ENCODE assay signal across 23 mouse cellular contexts in genomic region chr14:122905007-122905406, GRCm38 (mm10). TPM values are rescaled to one million over a fixed set of nuclear protein-coding genes. Genes with fewer than 3 reads are reported as not detected.
DNase-seq lines count a peak whose midpoint lies in the region; ATAC-seq and TF ChIP-seq lines count a peak whose summit lies in the region.
"Had no signal": no experiment of that assay in that cellular context is flagged by ENCODE, and none has a peak within 500 bp of the region (broad histone marks: within the 10 kb centered on the region; RNA-seq: fewer than 3 reads in every experiment).

No protein-coding gene starts in this region.

- no peak overlapping the region for H3K27ac ChIP-seq in kidney, embryonic 15.5 days
- peak overlapping the region; percentile 88 for H3K27ac ChIP-seq in liver, adult 2 months (replicated peaks; ENCODE audit: insufficient read depth, low read depth, low read length)
- no peak overlapping the region for H3K27ac ChIP-seq in liver, embryonic 12.5 days
- peak overlapping the region; percentile 75 for H3K27ac ChIP-seq in small intestine, adult 2 months (ENCODE audit: insufficient read depth, low read depth, low read length)
- H3K27ac ChIP-seq: embryonic facial prominence, embryonic 13.5 days; embryonic facial prominence, embryonic 15.5 days; forebrain, embryonic 10.5 days; forebrain, embryonic 12.5 days had no signal

- peaks cover 4% of the 10 kb centered on the region; the same call in 1 of the 2 replicates for H3K9me3 ChIP-seq in kidney, embryonic 15.5 days (replicated peaks)
- no peaks in the 10 kb centered on the region for H3K9me3 ChIP-seq in liver, embryonic 12.5 days (replicated peaks)

- no peak overlapping the region for H3K4me2 ChIP-seq in kidney, embryonic 15.5 days
- no peak overlapping the region for H3K4me2 ChIP-seq in liver, embryonic 12.5 days
- H3K4me2 ChIP-seq: embryonic facial prominence, embryonic 13.5 days; embryonic facial prominence, embryonic 15.5 days; forebrain, embryonic 12.5 days had no signal

- no peaks in the 10 kb centered on the region for H3K27me3 ChIP-seq in kidney, embryonic 15.5 days
- H3K27me3 ChIP-seq in liver, adult 2 months (ENCODE audit: control insufficient read depth, insufficient read depth, low read length) = no peaks in the 10 kb centered on the region
- no peaks in the 10 kb centered on the region for H3K27me3 ChIP-seq in liver, embryonic 12.5 days (replicated peaks)
- H3K27me3 ChIP-seq in small intestine, adult 2 months (ENCODE audit: control insufficient read depth, insufficient read depth, low read length) = no peaks in the 10 kb centered on the region
- H3K27me3 ChIP-seq: embryonic facial prominence, embryonic 13.5 days; embryonic facial prominence, embryonic 15.5 days; forebrain, embryonic 12.5 days had no signal

- no peaks in the 10 kb centered on the region for H3K36me3 ChIP-seq in kidney, embryonic 15.5 days
- peaks cover 13% of the 10 kb centered on the region for H3K36me3 ChIP-seq in liver, adult 2 months (ENCODE audit: control insufficient read depth, insufficient read depth, low read length)
- H3K36me3 ChIP-seq in liver, embryonic 12.5 days = peaks cover 4% of the 10 kb centered on the region; the same call in 1 of the 2 replicates
- peaks cover 4% of the 10 kb centered on the region; the same call in 1 of the 2 replicates for H3K36me3 ChIP-seq in small intestine, adult 2 months (ENCODE audit: control insufficient read depth, insufficient read depth, low read length)
- H3K36me3 ChIP-seq: embryonic facial prominence, embryonic 15.5 days; forebrain, embryonic 12.5 days had no signal

- no peak overlapping the region for H3K9ac ChIP-seq in kidney, embryonic 15.5 days
- H3K9ac ChIP-seq in liver, adult 2 months (ENCODE audit: low read depth, low read length) = no peak overlapping the region
- no peak overlapping the region for H3K9ac ChIP-seq in liver, embryonic 12.5 days
- H3K9ac ChIP-seq: embryonic facial prominence, embryonic 13.5 days; embryonic facial prominence, embryonic 15.5 days; forebrain, embryonic 12.5 days had no signal

- H3K4me3 ChIP-seq in kidney, embryonic 15.5 days (replicated peaks) = no peak overlapping the region
- H3K4me3 ChIP-seq in liver, adult 2 months (ENCODE audit: insufficient read depth, low read depth, low read length) = no peak overlapping the region
- H3K4me3 ChIP-seq in liver, embryonic 12.5 days = no peak overlapping the region
- no peak overlapping the region for H3K4me3 ChIP-seq in small intestine, adult 2 months (ENCODE audit: low read depth, low read length)
- H3K4me3 ChIP-seq: embryonic facial prominence, embryonic 13.5 days; embryonic facial prominence, embryonic 15.5 days; erythroblast, embryonic 14.5 days; forebrain, embryonic 10.5 days; forebrain, embryonic 12.5 days had no signal

- H3K4me1 ChIP-seq in kidney, embryonic 15.5 days = peaks cover 32% of the 10 kb centered on the region
- peaks cover 47% of the 10 kb centered on the region for H3K4me1 ChIP-seq in liver, adult 2 months (ENCODE audit: control insufficient read depth, insufficient read depth, low read length)
- no peaks in the 10 kb centered on the region for H3K4me1 ChIP-seq in liver, embryonic 12.5 days
- peaks cover 34% of the 10 kb centered on the region for H3K4me1 ChIP-seq in small intestine, adult 2 months (ENCODE audit: control insufficient read depth, insufficient read depth, insufficient read length, low read length)

- peak; percentile 27 for DNase-seq in cerebellum, adult 11-12 months
- no peak for DNase-seq in cerebellum, adult 18-20 months
- DNase-seq in kidney, adult 11 months = peak; percentile 19
- peak; percentile 48 for DNase-seq in liver, adult 2 months (ENCODE audit: extremely low read depth, low read depth, low spot score)
- DNase-seq in gastrocnemius, postnatal 4 days (ENCODE audit: low spot score in 2 of 2) = no peak
- DNase-seq: adrenal gland, adult 8-10 months; adrenal gland, postnatal 14 days; cerebellum, adult 11 months; cerebellum, adult 8-10 months; cerebellum, adult 9-11 months; cerebellum, postnatal 14 days; cerebellum, postnatal 36 days; embryo, embryonic 11 days had no signal

- peaks cover 13% of the 10 kb centered on the region for H3K79me2 ChIP-seq in liver, adult 2 months (ENCODE audit: control insufficient read depth, insufficient read depth, low read length)

- no peak for TF ChIP-seq POLR2A in liver, adult 2 months (IDR thresholded peaks at IDR 0.05; ENCODE audit: extremely low read depth, insufficient read depth, low read length)
- TF ChIP-seq POLR2A in small intestine, adult 2 months (IDR thresholded peaks at IDR 0.05; ENCODE audit: low read depth, low read length) = no peak

- 93% methylated on average over 1 of the region's 1 CpGs for WGBS in kidney, embryonic 15.5 days
- WGBS in liver, adult 2 months = 37% methylated on average over 1 of the region's 1 CpGs
- WGBS in liver, embryonic 12.5 days (ENCODE audit: insufficient replicate concordance) = 84% methylated on average over 1 of the region's 1 CpGs
- 34% methylated on average over 1 of the region's 1 CpGs for WGBS in small intestine, adult 2 months

- ATAC-seq in kidney, embryonic 15.5 days (replicated peaks; ENCODE audit: low FRiP score) = no peak
- ATAC-seq in liver, embryonic 12.5 days = no peak
- ATAC-seq: forebrain, embryonic 14.5 days; forebrain, embryonic 16.5 days had no signal

- TF ChIP-seq CTCF in liver, adult 2 months (IDR thresholded peaks at IDR 0.05; ENCODE audit: low read depth, low read length) = no peak
- no peak for TF ChIP-seq CTCF in small intestine, adult 2 months (IDR thresholded peaks at IDR 0.05; ENCODE audit: extremely low read depth, insufficient read length, insufficient replicate concordance, low read depth, low read length)

RNA-seq across cellular contexts. Expression of gene Ggact, which starts 8.6 kb away (rescaled TPM):
- polyA plus RNA-seq in kidney, embryonic 15.5 days (2015; fragmentation: Nextera tagmentation; extraction: Ambion mirVana) = 17.0 and 17.3 TPM in 2 replicates
- total RNA-seq in liver, adult 2 months (2014; rRNA removed) = 122 and 144 TPM in 2 replicates
- 187 and 252 TPM in 2 replicates for polyA plus RNA-seq in liver, adult 2 months (2012; rRNA removed)
- 14.3 and 16.1 TPM in 2 replicates for polyA plus RNA-seq in liver, embryonic 12.5 days (2016; fragmentation: Nextera tagmentation; extraction: Ambion mirVana)
- 69.8 and 151 TPM in 2 replicates for polyA plus RNA-seq in small intestine, adult 2 months (2012; rRNA removed)
- 1 to 10 TPM; 7.5 to 9.4 TPM for total RNA-seq in gastrocnemius, postnatal 4 days (2021)

Comparison
In these comparisons a context has a peak if more than half of its experiments do, and no peak if none do; other contexts are left out.
1. DNase-seq: peak in cerebellum, adult 11-12 months (single experiment), kidney, adult 11 months (single experiment) and liver, adult 2 months (single experiment); none in cerebellum, adult 18-20 months (0 of 2) and gastrocnemius, postnatal 4 days (0 of 2).
2. H3K27ac ChIP-seq: peak in liver, adult 2 months (single experiment) and small intestine, adult 2 months (single experiment); none in kidney, embryonic 15.5 days (single experiment) and liver, embryonic 12.5 days (single experiment).